Mouse (Mus musculus) ovary, adult 18-20 months (tissue): ENCODE measurements around the gene Zdhhc19.

ENCODE experiments used
- DNase-seq: peaks from one replicate; pipeline ENCODE4 v3.0.0; 2022; ENCODE audit warnings: low spot score, mixed read lengths

Gene Zdhhc19

DNA sequence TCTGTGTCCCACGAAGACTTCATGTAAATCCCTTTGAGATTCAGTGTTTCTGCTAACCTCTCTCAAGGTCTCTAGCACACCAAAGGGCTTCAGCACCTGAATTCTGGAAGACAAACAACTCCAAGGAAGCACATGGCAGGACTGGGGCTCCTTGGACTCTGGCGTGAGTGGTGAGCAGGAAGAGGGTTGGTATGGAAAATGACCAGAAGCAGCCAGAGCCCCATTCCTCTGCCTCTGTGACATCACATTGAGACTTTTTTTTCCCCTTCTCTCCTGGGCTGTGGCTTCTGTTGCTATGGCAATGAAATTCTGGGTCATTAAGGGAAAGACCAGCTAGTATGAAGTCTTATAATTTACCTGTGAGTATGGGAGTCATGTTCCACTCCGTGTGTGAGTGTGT, at the start of gene Zdhhc19:
Zdhhc19 (plus strand) TSS at position 301 of the 400 bp plus-strand sequence.
- DNase-seq, result no peak

DNA sequence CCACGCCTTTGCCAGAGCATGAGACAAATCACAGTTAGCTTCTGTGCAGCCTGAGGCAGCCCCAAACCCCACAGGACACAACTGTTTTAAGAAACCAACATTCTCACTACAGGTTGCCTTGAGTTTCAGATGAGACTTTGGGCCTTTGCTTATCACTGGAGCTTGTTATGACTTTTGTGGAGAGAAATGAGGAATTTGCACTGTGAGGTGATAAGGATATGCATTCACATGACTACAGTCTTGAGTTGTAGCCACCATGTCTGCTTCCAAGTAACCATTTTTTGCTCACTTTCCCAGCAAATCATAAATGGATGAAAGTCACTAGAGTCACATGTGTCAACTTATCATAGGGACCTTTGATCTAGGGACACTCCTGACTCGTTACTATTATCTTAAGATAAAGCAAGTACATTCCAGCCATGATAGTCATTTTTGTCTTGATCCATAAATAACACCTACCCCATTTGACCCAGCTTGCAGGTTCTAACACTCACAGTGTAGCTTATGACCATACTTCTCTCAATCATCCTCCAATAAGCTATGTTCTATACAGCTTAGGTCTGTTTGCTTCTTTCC, 49.4 kb upstream of the Zdhhc19 start:
- DNase-seq, result no peak

DNA sequence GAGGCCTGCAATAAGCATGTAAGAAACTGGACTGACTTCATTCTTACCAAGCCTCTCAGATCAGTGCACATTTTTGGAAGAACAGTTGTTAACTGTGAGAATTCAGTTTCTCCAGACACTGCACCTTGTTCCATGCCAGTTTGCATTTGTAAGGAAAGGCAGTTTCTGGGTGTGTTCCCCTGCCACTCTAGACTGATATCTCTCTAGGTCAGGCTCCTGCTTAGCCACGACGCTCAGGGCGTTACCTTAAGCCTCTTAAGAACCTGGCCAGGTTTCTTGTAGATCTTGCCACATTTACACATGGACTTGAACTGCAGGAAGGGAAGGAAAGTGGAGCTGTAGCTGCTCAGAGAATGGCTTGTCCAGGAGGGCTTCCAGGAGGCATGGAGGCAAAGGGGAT, 46.4 kb upstream of the Zdhhc19 start:
- DNase-seq, result no peak

DNA sequence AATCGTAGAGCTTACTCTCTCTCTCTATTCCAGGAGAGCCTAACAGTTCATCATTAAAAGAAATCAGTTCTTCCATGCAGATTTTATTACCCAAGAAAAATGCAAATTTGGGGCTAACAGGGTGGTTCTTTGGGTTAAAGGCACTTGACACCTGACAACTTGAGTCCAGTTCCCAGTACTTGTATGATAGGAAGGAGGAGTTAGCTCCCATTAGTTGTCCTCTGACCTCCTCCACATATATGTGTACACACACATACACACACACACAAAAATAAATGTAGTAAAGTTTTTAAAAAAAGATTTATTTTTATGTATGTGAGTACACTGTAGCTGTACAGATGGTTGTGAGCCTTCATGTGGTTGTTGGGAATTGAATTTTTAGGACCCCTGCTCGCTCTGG, 45.9 kb upstream of the Zdhhc19 start:
- DNase-seq, result no peak

DNA sequence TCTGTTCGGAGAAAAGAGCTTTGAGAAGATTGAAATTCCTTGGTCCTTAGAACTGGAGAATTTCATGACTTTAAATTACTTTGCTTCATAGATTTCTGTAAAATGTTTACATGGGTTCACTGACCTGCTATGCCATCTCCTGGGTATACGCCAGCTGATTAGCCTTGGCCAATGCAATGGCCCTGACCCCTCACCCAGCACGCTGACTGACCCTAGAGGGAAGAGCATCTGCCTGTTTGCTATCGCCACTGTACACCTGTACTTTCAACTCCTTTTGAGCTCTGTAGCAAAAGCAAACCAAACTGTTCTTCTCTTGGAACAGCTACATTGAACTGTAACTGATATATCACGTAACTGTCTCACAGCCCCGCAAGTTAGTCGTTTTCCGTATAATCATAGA, 43.0 kb upstream of the Zdhhc19 start:
- DNase-seq, result no peak

DNA sequence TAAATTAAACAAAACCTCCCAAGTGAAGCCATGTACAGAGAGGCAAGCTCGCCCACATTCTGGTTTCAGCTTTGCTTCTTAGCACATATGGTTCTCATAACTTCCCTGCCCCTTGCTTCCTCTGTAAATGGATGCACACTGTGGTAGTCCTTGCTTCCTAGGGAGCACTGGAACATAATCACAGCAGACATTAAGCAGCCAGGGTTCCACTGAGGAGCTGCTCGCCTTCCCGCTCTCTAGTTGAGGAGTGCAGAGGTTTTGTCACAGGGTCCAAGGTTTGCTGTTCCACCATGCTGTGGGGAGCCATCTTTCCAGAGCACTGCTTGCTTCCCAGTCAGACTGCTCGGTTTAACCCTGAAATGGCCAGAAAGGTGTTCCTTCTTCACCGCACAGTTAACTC, 41.4 kb upstream of the Zdhhc19 start:
- no peak for DNase-seq

DNA sequence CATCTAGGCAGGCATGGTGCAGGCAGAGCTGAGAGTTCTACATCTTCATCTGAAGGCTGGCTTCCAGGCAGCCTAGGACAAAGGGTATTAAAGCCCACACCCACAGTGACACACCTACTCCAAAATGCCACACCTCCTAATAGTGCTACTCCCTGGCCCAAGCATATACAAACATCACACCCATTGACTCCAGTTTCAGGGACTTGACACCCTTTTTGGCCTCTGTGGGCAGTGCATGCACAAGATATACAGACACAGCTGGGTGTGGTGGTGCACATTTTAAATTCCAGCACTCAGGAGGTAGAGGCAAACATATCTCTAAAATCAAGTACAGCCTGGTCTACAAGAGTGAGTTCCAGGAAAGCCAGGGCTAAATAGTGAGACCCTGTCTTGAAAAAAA, 40.0 kb upstream of the Zdhhc19 start:
- DNase-seq, result no peak

DNA sequence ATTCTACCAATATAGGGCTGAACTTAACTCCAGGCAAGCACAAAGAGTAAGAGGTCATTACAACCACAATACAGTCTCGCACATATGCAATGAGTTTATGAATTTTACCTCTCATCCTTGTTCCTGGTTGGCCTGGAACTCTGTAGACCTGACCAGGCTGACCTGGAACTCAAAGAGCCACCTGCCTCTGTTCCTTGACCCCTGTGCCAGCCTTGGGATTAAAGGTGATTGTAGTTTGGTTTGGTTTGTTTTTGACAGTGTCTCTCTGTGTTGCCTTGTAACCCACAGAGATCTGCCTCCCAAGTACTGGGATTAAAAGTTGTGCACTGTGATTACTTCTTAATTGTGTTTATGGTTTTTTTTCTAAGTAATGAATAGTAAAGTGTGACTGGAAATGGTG, 39.3 kb upstream of the Zdhhc19 start:
- DNase-seq, result no peak

DNA sequence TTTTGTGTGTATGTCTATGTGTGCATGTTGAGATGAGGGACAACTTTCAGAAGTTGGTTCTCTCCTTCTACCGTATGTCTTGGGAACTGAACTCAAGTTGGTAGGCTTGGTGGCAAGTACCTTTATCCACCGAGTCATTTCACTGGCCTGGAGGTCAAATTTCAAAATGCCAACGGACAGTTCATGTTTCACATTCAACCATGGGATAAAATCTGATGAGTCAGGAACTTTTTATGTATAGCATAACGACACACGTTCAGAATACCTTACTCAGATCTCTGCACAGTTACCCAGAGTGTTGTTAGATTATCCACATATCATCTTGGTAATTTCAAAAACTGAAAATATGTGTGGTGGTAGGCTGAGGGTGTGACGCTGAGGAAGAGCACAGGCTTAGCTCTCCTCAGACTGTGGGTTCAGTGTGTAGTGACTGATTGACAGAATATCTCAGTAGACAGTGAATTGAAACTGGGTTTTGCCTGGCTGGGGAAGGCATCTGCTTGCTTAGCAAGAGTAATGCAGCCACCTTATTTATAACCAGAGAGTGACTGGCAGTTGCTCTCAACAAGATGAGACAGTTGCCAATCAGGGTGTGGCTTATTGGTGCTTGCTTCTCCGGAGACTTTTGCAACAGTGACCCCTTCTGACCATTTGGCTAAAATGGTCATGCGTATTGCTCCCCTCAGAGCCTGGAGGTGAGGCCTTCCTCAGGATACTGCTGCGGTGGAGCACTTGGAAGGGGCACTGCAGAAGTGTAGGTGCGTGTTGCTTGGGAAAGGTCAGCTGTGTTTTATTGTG, 38.3 kb upstream of the Zdhhc19 start:
- DNase-seq, result peak; percentile 17

DNA sequence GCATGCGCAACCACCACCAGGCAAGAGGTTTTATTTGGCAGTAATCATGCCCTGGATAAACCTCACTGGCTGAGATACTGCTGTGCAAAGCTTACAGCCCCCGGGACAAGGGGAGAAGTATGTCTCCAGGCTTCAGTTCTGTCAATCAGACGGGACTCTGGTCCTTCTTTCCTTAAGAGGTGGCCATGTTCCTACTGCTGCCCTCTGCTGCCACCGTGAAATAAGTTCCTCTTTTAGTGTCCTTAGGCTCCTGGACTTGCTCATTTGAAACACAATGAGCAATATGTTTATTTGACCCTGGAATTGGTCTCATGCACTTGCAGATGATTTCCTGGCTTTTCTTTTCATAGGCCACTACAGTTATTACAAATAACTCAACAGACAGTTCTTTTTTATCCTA, 35.5 kb upstream of the Zdhhc19 start:
- DNase-seq, result no peak

DNA sequence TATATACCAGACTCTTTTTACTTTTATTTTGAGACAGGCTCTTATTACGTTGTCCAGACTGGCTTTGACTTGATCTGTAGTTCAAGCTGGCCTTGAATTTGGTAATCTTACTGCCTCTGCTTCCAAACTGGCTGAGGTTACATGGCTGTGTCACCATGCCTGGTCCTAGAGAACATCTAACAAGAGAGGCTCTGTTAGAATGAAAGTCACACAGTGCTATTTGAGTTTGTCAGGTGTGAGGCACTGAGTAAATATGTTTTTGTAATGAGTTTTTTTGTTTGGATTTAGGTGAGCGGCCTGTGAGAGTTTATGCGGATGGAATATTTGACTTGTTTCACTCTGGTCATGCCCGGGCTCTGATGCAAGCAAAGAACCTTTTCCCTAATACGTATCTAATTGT, 34.4 kb upstream of the Zdhhc19 start:
- DNase-seq, result no peak

DNA sequence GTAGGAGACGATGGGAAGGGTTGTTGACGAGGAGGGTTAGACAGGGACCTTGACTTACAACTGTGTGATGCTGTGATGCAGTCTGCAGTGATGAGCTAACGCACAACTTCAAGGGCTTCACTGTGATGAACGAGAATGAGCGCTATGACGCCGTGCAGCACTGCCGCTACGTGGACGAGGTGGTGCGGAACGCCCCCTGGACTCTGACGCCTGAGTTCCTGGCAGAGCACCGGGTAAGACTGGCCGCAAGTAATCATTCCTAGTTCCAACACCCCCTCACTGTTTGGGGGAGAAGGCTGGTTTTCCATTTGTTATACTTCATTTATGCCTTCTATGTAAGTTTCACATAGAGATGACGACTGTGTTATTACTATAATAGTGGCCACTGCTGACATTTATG, 33.1 kb upstream of the Zdhhc19 start:
- DNase-seq, result no peak

DNA sequence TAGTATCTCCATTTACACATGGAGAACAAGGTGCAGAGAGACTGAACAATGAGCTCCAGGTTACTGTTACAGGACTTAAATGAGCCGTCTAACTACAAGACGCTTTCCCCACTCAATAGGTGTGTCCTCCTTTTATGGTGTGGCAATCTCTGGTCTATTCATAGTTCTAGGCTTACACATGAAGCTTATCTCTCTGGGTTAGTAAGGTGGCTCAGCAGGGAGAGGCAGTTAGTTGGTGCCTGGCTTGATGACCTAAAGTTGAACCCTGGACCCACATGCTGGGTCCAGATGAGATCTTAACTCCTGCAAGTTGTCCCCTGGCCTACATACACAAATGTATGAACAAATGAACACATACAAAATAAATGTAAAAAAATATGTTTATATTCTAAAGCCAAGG, 32.6 kb upstream of the Zdhhc19 start:
- DNase-seq, result no peak

DNA sequence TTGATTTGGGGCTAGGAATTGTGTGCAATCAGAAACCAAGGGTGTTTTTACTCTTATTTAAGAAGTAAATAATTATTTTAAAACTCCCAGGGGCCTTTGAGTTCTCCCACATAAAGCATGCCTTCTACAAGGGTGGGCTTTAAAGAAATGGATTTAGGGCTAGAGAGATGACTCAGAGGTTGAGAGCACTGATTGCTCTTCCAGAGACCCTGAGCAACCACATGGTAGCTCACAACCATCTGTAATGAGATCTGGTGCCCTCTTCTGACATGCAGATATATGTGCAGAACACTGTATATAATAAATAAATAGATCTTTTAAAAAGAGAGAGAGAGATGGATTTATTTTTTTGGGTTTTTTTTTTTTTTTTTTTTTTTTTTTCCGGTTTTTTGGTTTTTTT, 31.2 kb upstream of the Zdhhc19 start:
- DNase-seq, result no peak

DNA sequence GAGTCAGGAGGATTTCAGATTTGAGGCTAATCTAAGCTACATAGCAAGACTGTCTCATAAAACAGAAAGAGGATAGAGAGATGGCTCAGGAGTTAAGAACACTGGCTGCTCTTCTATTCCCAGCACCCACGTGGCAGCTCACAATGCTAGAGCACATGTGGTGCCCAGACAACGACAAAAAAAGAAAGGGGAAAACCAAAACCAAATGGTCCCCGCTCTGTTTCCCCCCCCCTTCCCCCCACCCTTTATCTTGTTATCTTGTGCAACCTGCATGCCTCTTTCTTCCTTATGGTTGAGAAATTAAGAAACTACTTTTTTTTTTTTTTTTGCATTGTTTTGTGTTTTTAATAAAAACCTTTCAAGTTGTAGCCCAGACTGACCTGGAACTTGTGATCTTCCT, 27.6 kb upstream of the Zdhhc19 start:
- no peak for DNase-seq

DNA sequence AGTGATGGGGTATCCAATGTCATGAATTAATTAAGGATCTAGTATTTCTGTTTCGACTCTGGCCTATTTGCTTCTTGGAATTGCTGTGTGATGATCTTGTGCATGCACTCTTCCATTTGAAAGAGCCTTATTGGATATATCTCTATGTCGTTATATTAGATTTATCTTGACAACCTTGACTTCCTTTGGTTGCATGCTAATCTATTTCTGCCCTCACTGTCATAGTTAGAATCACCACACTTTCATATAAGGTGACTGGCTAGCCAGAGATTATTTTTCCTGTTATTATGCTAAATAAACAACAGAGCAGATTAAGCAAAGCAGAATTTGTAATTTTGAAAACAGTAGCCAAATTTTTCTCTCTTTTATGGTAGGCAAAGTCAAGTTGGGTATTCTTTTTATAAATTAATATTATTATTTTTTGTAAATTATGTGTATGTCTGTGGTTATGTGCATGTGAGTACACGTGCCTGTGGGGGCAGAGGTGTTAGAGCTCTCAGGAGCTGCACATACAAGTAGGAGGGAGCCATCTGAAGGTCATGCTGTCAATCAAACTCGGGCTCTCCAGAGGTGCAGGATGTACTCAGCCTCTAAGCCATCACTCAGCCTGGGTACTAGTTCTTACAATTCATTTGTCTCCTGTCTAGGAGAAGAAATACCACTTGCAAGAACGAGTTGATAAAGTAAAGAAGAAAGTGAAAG, 26.5 kb upstream of the Zdhhc19 start:
- DNase-seq, result no peak

DNA sequence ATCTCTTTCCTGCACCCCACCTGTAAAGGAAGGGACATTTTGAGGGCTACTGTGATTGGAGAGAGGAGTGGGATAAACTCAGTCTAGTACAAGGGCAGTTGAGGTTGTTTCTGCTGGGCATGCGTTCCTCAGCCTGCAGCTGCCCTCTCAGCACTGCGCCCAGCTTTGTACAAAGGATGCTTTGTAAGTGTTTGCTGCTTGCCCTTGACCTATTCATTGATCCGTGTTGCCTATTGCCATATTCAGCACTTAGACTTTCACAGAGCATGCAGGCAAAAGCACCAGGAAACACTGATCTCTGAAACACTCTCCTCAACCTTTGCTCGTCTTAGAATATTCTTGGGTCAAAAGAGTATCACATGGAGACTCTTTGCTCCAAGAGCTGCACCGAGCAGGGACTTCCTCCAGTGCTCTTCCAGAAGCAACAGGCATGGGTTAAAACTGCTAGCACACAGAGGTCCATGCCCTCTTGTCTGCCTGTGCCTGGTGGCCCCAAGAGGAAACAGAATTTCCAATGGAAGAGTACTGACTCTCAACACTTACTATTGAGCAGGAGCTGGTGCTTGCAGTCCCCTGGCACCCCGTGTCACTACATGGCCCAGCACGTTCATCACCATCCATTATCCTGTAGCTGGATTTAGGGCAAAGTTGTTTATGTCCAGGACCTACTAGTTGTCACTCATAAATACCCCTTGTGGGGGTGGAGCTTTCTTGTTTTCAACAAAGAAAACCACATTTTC, 23.6 kb upstream of the Zdhhc19 start:
- no peak for DNase-seq

DNA sequence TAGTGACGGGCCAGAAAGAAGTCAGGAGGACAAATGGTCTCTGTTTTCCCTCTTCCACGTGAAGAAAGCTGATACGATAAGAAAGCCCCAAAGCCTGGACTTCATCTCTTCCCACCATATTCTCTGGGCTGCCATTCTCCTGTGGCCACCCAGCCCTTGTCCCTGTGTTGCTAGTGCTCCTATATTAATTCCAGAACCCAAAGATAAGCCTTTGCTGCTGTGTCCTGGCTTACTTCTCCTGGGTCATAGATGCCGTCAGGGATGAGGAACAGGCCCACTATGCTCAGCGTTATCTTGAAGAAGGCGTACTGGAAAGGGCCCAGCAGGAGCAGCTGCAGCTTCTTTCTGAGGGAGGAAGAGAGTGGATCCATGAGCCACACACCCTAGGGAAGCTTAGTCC, 18.8 kb upstream of the Zdhhc19 start:
- no peak for DNase-seq

DNA sequence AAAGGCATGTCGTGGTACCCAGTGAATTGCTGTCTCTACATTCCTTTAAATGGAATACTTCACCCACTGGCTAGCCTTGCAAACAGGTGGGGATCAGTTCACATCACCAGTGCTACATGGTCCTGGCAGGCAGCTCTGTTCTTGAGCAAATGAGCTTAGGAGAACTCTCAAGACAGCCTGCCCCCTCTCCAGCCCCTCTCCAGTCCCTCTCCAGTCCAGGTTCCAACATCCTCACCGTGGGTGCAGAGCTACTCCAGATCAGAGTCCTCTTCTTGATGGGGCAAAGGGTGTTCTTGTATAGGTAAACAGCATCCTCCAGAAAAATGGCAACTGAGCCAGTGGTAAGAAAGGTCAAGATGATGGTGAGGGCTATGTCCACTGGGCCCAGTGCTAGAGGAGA, 16.6 kb upstream of the Zdhhc19 start:
- no peak for DNase-seq

DNA sequence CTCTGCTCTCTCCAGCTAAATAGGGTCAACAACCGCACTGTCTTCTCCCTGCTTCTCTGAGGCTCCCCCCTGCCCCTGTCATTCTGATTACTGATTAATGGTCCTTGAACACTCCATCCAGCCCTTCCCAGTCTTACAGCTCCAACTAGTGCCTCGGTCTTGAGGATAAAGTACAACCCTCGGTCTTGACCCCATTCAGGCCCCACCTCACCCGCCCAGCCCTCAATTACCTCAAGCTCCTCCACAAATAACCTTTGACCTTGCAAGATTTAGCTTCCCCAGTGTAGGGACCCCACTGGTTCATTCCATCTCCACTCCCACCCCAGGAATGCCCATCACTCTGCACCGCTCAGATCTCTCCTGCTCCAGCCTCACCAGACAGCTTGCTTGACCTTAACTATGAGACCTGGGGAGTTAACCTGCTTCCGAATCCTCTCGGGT, 11.6 kb upstream of the Zdhhc19 start:
- DNase-seq, result no peak

DNA sequence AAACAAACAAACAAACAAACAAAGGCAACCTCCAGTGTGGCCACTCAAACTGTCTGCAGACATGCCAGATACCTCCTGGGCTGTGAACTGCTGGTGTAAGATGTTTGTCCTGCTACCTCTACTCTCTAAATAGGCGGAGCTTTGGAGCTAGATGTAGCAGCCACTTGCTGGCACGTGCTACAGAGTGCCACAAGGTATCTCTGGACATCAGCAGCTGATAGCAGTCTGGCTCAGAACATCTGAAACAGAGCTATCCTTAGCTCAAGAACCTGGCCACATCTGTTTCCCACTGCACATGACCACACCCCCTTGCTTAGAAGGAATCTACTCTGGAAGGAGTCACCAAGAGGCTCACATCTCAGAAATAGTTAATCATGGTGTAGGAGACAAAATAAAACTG, 10.9 kb upstream of the Zdhhc19 start:
- DNase-seq, result no peak

DNA sequence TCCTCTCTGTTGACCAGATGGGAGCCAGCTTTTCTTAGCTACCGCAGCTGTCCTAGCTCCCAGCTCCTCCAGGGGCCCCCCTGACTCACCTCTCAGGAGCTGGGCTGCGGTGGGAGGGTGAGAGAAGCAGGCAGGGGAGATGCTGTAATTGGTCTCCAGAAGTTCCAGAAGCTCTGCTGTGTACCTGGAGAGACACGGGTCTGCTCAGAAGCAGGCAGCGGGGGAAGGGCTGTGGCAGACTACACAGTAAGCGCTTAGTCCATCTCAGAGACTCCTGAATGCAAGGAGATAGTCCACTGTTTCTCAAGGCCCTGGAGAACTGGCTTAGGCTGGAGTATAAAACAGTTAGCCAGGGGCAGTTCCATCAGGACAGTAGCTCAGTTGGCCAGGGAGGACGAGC, 10.0 kb upstream of the Zdhhc19 start:
- DNase-seq, result no peak
